Mouse (Mus musculus) cerebellum, adult 18-20 months (tissue): ENCODE measurements at regions not wholly inside any gene's neighbourhood (a gene's known extent, or its start where the extent isn't known, plus 50 kb on each side); places are given as distances from the start of the nearest gene placed in this dataset.

Source experiments
- DNase-seq, 2 experiments: peaks; one replicate each; pipeline ENCODE4 v3.0.0; 2021

DNA sequence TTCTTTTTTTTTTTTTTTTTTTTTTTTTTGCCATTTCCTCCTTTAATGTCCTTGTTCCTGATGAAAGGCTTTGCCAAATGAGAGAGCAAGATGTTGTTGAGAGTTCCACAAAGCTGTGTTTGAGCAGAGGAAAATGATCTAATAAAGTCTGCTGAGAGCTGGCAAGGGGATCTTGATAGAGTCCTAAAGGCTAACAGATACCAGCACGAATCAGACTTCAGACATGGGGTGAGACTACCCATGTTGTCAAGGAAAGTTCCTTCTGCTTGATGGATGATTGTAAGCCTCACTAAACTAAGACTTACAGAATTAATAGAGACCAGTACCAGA, 665.2 kb upstream of the Fam92a start:
- no peak for DNase-seq

DNA sequence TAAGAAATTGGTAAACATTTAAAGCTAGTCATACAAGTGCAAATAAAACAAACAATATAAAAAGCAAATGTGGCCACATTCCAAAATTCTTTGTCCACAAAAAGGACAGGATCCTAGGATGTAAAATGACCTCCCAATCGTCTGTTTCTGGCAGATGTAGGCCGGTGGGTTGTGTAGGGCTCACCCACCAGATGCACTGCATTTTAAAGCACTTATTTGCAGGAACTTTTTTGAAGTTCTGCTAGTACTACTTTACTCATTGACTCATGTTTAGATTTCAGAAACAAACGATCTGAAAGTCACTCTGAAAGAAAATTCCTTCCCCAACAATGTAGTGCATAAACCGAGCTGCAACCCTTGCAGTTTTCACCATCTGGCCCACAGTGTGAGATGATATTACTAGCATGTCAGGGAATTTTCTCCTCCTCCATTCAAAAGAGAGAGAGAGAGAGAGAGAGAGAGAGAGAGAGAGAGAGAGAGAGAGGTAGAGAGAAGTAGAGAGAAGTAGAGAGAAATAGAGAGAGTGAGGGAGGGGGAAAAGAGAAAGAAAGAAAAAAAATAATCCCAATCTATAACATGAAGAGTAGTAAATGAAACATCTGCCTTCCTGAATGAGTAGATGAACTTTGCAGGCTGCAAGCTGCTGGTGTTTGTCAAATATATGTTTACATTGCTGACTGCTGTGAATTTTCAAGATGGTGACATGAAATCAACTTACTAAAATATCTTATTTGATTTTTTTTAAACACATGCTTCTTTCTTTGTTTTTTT, 664.7 kb upstream of the Fam92a start:
- DNase-seq: no peak

DNA sequence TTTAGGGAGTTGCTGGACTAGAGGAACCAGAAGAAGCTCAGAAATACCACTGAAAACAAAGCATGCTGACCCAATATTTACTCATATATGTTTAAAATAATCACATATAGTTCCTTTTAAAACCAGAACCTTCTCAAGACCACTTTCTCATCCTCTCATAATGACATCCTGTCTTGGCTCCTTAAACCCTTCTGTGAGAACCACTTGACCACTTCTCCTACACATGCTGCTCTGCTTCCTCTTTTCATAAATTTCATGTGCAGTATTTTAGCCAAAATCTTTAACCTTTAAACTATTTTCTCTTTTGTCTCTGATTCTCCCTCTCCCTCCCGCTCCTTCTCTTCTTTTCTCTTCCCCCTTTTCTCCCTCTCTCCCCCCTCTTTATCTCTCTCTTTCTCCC, 654.6 kb upstream of the Fam92a start:
- no peak for DNase-seq

DNA sequence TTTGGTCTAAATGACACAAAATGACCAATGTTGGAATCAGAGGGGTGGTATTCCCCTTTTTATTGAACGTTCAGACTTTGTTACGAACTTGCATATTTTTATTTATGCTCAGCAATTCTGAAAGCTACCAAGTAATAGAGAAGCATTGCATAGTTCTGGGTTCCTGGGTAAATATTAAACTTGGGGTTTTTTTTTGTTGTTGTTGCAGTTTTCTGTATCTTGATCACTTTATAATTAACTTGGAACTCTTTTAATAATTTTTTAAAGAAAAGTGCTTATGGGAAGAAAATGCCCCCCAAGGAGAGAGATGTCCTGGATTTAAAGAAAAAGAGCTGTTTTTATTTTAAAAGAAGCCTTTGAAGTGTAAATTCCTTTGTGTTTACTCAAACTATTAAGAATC, 642.4 kb upstream of the Fam92a start:
- DNase-seq: no peak

DNA sequence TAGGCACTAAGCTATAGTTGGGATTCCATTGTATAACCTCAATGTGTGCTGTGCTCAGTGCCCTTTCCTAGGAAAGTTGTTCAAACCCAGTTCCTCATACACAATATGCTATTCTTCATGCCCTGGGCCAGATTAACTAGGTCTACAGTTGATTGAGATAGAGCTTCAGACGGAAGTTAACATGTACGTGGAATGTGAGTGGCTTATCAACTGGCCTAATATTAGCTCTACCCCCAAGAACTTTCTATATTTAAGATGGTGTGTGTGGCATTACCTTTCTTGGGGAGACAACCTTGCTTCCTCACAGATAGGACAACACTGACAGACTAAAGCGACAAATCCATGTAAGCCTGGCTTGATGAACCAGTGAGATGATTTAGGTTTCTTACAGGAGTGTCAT, 629.4 kb upstream of the Fam92a start:
- DNase-seq: no peak

DNA sequence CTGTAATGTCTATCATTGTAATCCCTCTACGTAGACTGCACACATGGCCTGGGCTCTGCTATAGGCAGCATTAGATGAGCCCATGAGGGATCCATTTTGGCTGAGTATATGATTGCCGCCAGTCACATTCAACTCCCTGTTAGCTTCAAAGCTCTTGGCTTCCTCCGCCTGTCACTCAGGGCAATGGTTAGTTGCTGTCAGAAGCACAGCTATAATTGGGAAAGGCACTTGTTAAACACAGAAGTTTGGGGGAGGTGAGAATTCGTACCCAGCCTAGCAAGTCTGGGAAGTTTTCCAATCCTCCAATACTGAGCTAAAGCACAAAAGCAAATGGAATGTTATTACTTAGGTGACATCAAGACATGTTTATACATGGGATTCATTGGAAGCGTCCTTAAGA, 627.7 kb upstream of the Fam92a start:
- DNase-seq: no peak

DNA sequence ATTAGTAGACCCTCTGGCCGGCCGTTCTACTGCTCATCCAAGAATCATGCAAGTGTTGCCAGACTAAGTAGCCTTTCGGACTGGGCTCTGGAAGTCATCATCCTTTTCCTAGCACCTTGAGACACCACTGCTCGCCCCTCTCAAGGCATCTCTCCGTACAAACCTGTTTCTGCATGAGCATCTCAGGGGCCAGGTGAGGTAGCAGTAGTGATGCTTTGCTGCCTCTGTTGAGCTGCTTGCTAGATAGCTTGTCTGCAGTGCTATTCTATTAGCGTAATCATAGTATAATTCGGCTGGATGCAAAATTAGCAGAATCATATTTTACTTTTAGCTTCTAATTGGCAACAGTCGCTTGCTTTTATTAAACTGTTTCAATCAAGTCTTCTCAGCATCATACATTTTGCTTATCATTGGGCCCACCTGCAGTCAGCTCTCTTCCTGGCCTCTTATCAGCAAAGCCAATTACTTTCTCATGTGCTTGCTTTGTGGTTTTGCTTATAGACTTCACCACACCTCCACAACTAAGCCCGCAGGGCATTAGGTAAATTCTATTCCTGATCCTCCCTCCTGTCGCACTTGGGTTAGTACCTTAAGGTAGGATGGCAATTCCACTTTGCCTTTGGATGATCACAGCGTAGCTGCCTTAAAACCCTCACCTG, 621.1 kb upstream of the Fam92a start:
- no peak for DNase-seq

DNA sequence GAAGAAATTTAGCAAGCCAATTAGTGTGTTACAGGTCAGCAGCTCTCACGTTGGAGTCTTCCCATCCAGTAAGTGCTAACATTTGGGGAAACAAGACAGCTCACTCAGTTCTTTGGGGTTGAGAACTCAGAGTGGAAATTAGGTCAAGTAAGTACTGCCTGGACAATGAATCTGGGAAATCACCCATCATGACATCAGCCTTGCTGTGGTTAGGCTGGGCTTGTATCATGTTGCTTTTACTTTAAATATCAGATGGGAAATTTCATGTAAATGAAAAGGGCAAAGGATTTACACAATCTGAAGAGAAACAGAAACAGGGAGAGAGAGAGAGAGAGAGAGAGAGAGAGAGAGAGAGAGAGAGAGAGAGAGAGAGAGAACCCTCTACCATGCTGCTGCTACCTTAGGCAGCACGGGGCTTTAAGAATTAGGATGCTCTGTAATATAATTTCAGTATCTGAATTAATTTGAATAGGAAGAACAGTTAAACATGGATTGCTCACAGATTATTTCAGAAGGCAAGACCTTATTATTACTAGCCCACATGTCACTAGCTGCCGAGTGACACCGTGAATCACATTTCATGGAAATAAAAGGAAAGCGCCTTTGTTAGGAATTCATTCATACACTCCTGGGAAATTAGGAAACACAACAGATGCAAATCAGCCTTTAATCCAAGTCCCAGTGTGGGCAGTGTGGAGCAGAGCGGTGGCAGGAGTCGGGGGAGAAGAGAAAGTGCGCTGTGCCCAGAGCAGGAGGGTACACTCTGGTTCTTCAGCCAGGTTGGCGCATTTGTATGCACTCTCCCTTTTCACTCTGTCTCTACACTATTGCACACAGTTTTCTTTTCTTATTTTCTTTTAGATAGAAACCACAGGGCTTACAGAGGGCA, 620.2 kb upstream of the Fam92a start:
- DNase-seq: no peak

DNA sequence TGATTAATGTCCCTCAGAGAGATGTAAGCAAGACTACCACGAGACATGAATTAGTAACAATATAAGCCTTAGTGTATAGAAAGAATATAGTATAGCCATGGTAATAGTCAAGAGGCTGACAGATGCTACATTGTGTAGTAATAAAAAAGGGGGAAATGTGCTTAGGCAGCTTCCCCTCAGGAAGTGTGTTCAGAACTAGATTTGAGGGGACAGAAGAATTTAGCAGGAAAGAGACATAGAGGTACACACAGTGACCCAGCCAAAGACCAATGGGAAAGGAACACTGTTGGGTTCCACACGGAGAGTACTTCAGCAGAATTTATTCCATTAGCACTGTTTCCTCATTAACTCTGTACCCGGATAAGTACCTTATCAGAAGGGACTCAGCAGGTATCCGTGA, 614.0 kb upstream of the Fam92a start:
- no peak for DNase-seq

DNA sequence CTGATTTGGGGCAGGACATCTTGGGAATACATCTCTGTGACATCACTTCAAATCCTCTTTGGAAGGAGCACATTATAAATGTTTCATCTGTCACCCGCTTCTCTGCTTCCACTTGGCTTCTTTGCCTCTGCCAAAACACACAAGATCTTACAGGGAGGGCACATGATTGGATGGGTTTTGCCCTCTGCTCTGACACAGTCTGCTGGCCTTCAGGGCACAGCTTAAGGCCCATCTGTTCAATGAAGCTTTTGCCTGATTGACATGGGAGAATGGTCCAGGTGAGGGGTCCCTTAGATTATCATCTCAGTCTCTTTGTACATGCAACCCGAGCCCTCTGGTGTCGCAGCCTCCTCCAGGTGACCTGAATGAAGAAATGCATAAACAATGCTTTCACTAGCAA, 612.7 kb upstream of the Fam92a start:
- DNase-seq: no peak

DNA sequence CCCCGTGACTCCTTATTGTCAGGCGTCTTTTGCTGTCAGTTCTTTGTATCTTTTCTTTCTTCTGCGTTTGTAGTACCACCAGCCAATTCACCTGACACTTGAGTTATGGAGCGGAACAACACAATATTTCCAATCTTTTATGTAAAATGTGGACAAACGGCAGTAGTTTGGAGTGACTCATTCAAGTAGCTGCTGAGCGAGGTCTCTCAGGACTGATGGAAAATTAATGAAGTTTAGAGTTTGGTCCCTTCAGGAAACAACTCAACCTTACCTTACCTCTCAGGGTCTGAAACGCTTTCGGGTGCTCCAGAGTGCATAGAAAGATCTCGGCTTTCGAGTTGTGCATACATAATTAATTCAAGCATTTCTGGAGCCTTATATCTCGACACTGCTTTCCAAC, 612.3 kb upstream of the Fam92a start:
- DNase-seq: no peak

DNA sequence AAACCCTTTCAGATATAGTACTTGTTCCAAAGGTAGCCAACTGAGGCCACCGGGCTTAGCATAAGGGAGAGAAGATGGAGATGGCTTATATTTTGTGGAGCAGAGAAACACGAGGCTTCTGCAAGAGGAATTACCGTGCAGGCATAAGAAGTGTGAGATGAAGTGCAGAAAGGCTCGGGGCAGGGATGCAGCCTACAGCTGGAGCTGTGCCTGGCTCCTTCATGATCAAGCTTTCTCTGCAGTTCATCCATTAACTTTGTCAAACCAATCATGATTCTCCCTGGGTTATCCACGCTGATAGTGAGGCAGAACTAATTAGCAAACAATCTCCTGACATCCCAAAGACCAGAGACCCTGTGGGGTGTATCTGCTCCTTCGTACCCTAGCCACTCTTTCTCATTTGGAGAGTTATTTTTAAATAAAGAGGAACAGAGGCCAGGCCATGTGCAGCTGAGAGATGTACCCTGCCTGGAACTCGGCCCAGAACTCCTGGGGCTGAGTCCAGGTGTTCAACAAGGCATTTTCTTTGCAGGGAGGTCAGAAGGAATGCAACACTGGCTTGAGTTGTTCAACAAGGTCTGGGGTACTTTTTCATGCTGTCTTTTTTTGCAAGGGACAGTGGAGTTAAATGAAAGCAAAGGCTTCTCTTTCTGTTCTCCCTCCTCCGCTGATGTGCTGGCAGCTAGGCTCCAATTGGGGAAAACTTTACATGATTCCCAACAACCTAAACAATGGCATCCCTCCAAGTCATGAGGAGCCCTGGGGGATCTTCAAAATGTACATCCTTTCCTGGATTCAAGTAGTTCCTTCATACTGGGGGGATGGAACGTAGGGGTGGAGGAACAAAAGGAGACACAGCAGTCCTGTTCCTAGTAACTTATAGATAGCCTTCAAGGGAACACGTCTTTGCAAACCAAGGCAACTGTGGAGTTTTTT, 610.4 kb upstream of the Fam92a start:
- no peak for DNase-seq

DNA sequence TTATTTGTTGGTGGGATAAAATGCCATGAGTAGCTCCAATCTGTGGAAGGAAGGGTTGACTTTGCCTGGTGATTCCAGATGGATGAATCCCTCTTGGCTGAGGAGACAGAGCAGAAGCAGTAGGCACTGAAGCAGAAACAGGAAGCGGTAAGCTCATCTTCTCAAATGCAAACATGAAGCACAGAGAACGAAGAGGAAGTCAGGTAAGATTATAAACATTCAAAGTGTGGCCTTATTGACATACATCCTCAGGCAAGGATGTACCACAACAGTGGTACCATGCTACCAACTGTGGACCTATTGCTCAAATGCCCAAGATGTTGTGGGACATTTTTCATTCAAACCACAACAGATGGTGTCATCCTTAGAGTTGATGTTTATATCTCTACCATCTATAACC, 608.4 kb upstream of the Fam92a start:
- no peak for DNase-seq

DNA sequence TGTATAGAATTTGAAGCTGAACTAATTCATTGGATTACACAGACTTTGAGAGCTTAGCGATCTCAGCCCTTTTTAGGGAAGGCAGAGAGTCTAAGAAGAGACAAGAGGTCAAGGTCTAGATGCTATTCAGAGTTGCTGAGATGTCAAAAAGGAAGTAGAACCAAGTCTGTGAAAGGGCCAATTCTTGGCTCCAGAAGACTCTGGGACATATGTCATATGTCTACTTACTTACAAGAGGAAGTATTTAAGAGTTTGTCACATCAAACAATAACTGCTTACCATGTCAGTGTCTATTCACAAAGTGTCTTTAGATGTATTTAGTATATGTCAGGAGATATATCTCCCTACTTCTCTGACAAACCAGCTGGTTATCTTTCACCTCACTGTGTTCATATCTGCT, 607.4 kb upstream of the Fam92a start:
- DNase-seq: no peak

DNA sequence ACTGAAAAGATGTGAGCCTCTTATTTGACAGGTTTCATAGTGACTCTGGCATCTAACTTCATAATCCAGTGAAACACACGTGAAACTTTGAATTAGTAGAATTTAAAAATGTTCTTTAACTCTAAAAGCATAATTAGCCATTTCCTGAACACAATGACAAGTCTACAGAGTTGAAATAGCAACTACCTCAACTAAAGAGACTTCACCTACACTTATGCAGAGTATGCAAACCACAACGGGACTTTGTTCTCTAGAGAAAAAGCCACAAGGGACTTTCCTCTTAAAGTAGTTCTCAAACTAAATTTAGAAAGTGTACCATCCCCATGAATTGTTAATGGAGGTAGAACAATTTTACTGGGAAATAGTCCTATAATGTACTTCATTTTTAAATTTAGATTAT, 606.3 kb upstream of the Fam92a start:
- DNase-seq: no peak

DNA sequence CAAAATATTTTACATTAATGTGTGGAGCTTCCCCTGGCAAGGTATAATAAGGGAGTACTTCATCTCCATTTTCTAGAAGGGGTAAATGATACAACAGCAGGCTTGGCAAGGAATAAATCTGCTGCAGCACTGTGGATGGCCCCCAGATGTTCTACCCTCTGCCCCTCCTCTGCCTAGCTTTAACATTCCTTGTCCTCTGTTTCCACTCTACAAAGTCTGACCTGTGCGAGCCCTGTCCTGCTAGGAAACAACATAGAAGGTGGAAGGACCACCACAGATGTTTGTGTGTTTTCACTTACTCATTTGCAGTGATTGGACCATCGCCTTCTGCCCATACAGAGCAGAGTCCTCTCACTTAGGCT, 604.4 kb upstream of the Fam92a start:
- no peak for DNase-seq

DNA sequence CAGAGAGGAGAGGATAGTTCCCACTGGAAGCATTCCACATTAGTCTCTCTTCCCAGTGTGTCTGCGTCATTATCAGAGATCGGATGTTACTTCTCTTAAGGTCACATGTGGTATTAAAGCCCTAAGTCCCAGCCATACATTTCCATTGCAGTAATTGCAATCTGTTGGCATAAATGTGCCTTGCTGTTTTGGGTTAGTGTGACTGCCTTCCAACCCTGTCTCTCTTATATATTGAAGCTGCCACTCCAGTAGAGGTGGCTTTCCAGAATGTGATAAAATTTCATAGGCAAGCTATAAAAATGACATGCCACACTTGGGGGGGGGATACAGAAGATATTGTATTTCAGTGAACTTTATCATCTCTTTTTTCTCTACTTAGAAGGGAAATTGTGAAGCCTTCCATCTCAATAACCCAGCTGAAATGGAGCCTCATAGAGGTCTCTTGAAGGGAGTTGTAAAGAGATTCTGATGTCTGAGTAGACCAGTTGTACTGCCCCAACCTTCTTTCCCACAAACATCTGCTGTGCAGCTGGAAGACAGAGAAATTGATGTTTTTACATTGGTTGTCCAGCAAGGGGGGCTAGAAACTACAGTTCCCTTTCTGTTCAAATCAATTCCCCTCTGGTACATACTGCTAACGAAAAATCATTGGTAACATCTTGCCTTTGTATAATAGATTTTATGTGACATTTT, 603.9 kb upstream of the Fam92a start:
- no peak for DNase-seq

DNA sequence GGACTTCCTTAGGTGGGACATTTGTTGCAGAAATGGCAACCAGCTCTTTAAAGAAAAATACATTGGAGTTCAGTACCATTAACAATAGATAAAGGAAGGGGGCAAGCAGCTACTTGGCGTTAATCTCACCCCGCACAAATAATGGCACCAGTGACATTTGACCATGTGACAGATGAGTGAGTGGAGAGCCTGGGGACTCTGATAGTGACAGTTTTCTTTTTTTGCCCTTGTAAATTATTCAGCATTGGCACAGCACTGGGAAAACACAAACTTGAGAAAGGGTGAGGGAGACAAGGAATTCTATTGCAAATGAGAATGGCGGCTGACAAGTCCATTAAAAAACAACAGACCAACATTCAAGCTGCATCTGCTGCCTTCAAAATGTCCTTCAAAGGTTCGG, 603.3 kb upstream of the Fam92a start:
- no peak for DNase-seq

DNA sequence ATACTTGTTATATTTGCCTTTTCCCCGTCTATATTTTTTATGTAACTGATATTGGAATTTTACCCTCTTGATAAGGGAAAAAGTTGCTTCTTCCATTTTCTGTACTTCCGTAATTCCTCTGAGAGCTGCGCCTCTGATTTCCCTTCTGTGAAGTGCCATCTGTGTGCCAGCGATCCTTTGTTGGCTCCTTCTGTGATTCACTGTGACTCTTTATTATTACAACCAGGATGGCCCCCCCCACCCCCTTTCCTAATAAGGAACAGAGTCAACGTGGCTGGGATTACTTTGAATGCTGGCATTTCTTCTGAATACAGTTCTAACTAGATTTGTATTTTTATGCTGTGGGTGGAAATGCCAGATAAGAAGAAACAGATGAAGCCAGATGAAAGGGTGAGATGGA, 602.9 kb upstream of the Fam92a start:
- DNase-seq: no peak

DNA sequence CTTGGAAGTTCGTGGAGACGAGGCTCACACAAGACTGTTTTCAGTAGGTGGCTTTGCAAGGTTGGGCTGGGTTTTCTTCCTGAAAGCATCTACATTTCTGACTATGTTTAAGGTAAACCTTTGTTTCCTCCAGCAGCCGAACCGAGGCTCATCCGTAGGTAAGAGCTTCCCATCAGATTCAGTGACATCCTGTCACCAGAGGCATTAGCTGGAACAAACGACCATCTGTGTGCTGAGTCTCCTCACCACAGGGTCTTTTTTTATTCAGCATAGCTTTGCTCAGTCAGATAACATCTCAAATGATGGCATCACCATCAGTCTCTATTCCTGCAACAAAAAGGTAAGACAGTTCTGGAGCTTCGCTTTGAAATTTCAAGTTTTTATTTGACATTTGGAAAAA, 601.4 kb upstream of the Fam92a start:
- no peak for DNase-seq

DNA sequence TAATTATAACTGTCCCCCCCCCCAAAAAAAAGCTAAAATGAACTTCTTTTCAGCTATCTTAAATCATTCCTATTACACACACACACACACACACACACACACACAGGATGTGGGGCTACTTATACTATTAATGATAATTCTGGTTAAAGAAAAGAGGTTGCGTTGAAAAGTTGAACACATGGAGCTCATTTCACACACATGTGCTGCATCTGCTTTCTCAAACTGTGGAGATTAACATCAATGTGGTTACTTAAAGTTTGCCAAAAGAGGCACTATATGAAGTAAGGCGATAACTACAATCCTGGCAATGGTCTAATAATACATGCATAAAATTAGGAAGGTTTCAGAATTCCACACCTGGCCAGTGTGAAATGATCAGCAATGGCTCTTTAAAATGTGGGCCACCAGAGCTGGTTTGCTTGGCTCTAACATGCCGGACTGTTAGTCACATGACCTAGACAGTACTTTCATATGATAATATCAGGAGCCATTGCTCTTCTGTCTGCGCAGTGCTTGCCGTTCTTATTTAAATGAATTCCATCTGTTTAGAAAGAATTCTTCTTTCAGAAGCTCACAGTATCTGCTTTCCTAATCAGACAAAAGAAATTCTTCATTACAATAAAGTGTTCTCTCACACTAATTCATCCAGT, 598.4 kb upstream of the Fam92a start:
- DNase-seq: no peak

DNA sequence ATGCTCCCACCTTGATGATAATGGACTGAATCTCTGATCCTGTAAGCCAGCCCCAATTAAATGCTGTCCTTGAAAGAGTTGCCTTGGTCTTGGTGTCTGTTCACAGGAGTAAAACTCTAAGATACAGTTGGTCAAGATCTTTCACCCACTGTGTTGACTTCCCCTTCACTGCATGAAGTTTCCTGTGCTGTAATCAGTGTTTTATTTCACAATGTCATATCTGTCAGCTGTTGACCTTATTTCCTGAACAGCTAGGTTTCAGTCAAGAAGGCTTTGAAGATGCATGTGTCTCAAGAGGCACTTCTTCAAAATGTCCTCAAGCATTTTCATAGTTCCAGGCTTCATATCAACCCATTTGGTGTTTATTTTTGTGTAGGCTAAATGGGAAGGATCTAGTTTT, 597.3 kb upstream of the Fam92a start:
- no peak for DNase-seq
